Mouse (Mus musculus): ENCODE results near the gene Stam2.

The Stam2 gene

DNA sequence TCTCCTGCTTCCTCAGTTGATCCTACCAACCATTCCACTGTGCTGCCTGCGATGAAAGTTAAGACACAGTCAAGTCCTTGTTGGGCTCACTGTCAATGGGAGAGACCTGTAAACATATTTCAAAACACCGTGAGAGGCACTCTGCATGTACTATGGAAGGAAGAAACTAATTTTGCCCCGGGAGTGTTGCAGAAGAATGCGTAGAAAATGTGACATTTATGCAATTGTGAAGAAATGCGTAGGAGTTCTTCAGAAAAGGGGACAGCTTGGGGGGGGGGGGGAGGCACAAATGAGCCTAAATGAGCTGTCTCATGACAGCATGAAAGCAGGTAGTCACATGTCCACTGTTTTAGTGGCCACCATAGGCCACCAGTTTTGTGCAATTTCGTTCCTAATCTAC lies 90.5 kb downstream of the Stam2 start:
- DNase-seq (ENCODE audit: low read depth, low spot score) = no peak

DNA sequence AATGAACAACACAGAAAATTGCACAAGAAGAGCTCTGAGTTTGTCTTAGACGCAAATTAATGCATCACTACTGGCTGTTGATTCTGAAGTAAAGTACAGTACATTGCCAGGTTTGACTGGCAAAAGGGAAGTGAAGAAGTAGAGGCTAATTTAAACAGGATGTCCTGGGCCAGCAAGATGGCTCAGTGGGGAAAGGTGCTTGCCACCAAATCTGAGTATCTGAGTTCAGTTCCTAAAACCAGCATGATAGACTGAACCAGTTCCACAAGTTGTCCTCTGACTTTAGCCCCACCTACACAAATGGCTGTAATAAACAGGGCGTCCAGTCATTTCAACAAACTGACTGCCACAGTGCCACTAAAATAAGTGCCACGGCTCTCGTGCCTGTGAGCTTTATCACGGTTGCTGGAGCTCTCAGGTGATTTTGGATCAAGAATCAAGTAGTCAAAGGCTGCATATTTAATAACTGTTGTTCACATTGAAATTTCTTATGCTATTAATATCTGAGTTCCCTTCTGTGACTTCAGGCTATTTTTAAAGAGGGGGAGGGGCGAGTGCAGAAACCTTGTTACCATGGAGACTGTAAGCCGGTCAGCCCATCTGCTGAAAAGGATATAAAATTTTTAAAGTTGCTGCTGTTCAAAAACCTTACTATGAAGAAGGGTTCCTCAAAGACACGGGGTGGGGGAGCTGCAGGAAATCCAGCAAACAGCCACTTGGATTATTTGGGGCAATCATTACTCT lies 94.7 kb downstream of the Stam2 start:
- DNase-seq (ENCODE audit: low read depth, low spot score) = no peak

DNA sequence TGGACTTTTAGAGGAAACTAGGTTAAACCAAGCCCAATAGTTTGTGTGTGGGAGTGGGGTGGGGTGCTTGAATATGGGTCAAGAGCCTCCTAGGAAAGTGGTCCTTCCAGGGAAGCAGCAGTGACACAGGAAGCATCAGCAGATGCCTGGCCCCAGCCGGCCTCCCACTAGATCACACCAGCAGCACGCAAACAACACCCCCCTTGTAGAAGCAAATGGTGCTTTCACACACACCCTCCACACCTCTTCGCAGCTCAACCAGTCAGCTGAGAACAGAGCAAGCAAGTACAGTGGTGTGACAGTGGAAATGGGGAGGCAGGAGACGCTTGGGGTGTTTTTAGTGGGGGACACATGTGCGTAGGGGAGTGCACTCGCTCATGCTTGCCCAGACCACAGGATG lies 98.4 kb downstream of the Stam2 start:
- peak; percentile 73 for DNase-seq (ENCODE audit: low read depth, low spot score)
